Mouse (Mus musculus) neural tube, embryonic 14.5 days (tissue): Measurements from ENCODE around the gene Mdh1. TPM values are rescaled to one million over a fixed set of nuclear protein-coding genes. Genes with fewer than 3 reads are reported as not detected.
A peak's percentile ranks its signal among the peaks of the same experiment; 100 is the strongest.

Source experiments
- ATAC-seq: fragments of 200-750 bp; cut with Nextera tagmentation; 2 replicates; pipeline ENCODE4 v1.8.0; 2017; ENCODE audit warnings: low read depth, mild to moderate bottlenecking, moderate TSS enrichment, moderate library complexity
- H3K27ac ChIP-seq: fragments of 300-500 bp; sonication (generic); 2 replicates; pipeline ENCODE4 v1.5.1; 2014; ENCODE audit warnings: low read depth, mild to moderate bottlenecking, control low read depth, low read length, moderate library complexity, mixed read lengths
- H3K27me3 ChIP-seq: fragments of 300-500 bp; sonication (generic); 2 replicates; pipeline ENCODE4 v1.6.1; 2014; ENCODE audit warnings: low read length; ENCODE audit not compliant: control insufficient read depth, insufficient read depth
- H3K36me3 ChIP-seq: fragments of 300-500 bp; sonication (generic); 2 replicates; pipeline ENCODE4 v1.6.1; 2014; ENCODE audit warnings: low read length, mixed read lengths; ENCODE audit not compliant: control insufficient read depth, insufficient read depth
- H3K4me1 ChIP-seq: fragments of 300-500 bp; sonication (generic); 2 replicates; pipeline ENCODE4 v1.6.1; 2014; ENCODE audit warnings: low read length; ENCODE audit not compliant: control insufficient read depth, insufficient read depth
- H3K4me2 ChIP-seq: fragments of 300-500 bp; sonication (generic); 2 replicates; pipeline ENCODE4 v1.6.1; 2014; ENCODE audit warnings: mild to moderate bottlenecking, low read depth, low read length, control low read depth
- H3K4me3 ChIP-seq: fragments of 300-500 bp; sonication (generic); 2 replicates; pipeline ENCODE4 v1.5.1; 2014; ENCODE audit warnings: low read depth, low read length, control low read depth, mixed read lengths
- H3K9ac ChIP-seq: fragments of 300-500 bp; sonication (generic); replicated peaks from 2 replicates; pipeline ENCODE4 v1.6.1; 2014; ENCODE audit warnings: low read depth, mild to moderate bottlenecking, control low read depth, low read length, mixed read lengths
- H3K9me3 ChIP-seq: fragments of 300-500 bp; sonication (generic); 2 replicates; pipeline ENCODE4 v1.6.1; 2016; ENCODE audit warnings: low read length; ENCODE audit not compliant: control insufficient read depth
- WGBS: fragments of 180-500 bp; shearing (Covaris S2); extraction: QIAGEN DNeasy Blood & Tissue Kit; methylation state at CpG from one replicate; pipeline ENCODE4 v1.1.7; 2014; 5-methylcytosine and 5-hydroxymethylcytosine counted together
- polyA plus RNA-seq: library from polyadenylated mRNA; unstranded; fragments of >200 nt; fragmentation: Nextera tagmentation; extraction: Ambion mirVana; gene quantifications from 2 replicates; pipeline ENCODE4 v1.2.1, GENCODE M21; 2014

Mdh1 gene
- 540 and 656 TPM in 2 replicates for polyA plus RNA-seq

DNA sequence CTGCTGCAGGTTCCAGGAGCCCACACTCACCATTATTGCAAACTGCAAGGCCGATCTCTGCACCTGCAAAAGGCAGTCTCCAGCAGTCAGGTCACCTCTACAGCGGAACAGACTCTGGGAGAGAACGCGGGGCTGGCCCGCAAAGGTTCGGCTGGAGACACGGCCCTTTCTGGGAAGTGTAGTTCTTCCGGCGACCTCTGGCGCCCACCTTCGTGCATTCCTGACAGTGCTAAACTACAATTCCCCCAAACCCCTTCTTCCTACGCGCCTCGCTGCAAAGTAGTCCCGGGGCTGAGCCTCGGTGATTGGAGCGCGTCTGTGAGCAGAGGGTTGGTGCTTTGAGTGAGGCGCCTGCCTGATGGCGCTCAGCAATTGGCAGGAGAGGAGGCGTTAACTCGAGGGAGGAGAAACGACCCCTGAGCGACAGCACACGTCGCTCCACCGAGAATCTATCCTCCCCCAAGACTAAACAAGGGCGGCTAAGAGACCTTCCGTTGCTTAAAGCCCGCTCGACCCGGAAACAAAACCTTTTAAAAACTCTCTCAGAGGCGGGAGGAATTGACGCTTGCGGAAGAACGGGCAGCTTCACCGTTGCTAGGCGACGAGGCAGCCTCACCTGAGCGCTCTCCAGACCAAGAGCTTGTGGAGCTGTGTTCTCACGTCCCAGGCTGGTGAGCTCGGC is at the start of gene Mdh1, which contains the start of gene Wdpcp:
Gene Mdh1 (minus strand): TSS at position 668 of the 682 bp plus-strand sequence.
Gene Wdpcp (plus strand): TSS at position 536 of the 682 bp plus-strand sequence.
- Histone ChIP-seq H3K27ac (peak within 1 kb of the TSS; percentile 83), H3K9ac (peak within 1 kb of the TSS; percentile 72), H3K4me1 (peaks cover 25% of the 10 kb centered on the region), H3K4me2 (peak within 1 kb of the TSS; percentile 73), H3K4me3 (peak within 1 kb of the TSS; percentile 71), H3K36me3 (no peaks in the 10 kb centered on the region), H3K9me3 (no peaks in the 10 kb centered on the region), H3K27me3 (no peaks in the 10 kb centered on the region)
- under 1% methylated on average over 42 of the region's 42 CpGs for WGBS
- peak; percentile 99 for ATAC-seq

DNA sequence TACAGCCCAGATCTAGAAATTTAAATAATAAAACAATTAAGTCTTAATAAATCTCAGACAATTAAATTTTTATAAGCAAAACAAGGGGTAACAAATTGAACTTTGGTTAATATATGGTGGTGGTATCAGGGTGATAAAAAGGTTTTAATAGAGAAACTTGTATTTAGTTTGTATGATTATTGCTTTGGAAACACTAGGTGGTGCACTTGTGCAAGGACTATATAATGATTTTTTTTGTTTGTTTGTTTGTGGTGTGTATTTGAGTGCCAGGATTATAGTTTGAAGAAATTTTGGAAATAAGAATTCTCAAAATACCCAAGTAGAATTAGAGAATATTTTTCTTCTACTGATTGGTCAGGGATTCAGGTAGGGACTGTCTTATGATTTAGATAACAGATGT is 43.7 kb upstream of the Mdh1 start:
- Histone ChIP-seq H3K9me3 (no peaks in the 10 kb centered on the region), H3K27me3 (no peaks in the 10 kb centered on the region), H3K36me3 (no peaks in the 10 kb centered on the region)

DNA sequence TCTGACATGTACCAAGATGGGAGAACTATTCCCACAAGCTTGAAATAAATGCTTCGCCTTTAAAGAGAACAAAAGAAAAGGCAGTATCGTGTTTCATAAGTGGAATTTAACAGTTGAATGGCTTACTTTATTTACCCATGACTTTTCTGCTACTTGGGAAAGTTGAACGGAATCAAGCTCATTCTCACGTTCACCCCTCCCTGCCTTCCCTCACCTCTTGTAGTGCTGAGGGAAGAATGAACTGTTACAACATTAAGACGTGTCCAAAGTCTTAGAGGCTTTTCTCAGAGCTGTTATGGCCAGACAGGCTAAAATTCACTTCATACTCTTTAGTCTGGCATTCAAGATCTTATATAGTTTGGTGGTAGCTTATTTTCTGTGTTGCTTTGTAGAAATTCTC is 30.3 kb upstream of the Mdh1 start:
- no peak for ATAC-seq
- Histone ChIP-seq H3K36me3 (no peaks in the 10 kb centered on the region), H3K4me1 (no peaks in the 10 kb centered on the region), H3K9me3 (no peaks in the 10 kb centered on the region), H3K4me3 (no peak overlapping the region), H3K4me2 (no peak overlapping the region), H3K27ac (no peak overlapping the region), H3K9ac (no peak overlapping the region), H3K27me3 (no peaks in the 10 kb centered on the region)
- 69% methylated on average over 5 of the region's 5 CpGs for WGBS

More for the DNA sequence above, 43.7 kb upstream of the Mdh1 start:
- Histone ChIP-seq H3K4me3 (no peak overlapping the region), H3K9ac (no peak overlapping the region), H3K4me2 (no peak overlapping the region), H3K4me1 (no peaks in the 10 kb centered on the region), H3K27ac (no peak overlapping the region)
- no peak for ATAC-seq

DNA sequence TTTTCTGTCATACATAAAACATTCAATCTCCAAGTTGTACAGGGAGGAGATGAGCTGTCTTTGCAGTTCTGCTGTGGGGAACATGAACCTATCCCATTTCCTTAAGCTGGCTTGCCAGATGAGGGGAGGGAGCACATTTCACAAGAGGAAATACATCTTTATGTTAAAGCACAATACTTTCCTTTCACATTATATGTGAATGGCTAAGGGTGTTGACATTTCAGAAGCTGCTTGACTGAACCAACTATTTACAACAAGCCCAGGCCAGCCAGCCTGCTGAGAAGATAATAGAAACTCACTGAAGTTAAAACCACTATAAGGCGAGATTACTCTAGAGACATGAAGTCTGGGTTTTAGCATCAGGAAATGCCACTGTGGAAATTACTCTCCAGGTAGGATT is 11.1 kb upstream of the Mdh1 start:
- Histone ChIP-seq H3K4me1 (no peaks in the 10 kb centered on the region), H3K4me2 (no peak overlapping the region), H3K27ac (no peak overlapping the region), H3K9ac (no peak overlapping the region), H3K27me3 (no peaks in the 10 kb centered on the region), H3K9me3 (no peaks in the 10 kb centered on the region), H3K36me3 (no peaks in the 10 kb centered on the region), H3K4me3 (no peak overlapping the region)
- no peak for ATAC-seq
- 42% methylated on average over 1 of the region's 1 CpGs for WGBS

DNA sequence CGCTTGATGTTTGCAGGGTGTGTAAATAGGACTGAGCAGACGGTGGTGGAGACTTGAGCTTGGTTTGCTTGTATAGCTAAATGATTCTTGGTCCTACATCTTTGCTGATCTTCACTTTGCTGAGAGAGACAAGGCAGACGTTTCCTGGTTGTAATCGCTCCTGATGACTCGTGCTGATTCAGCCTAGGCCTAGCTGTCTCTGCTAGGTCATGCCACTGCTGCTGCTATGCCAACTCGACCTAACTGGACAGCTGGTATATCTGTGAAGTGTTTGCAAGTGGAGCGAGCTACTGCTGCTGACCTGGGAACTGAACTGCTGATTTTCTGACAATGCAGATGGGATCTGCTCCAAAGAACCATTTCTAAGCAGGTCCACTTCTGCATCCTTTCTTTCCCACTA is 9.3 kb upstream of the Mdh1 start:
- H3K27me3 ChIP-seq: no peaks in the 10 kb centered on the region
- H3K9me3 ChIP-seq: no peaks in the 10 kb centered on the region
- no peak overlapping the region for H3K27ac ChIP-seq
- H3K4me1 ChIP-seq: no peaks in the 10 kb centered on the region
- no peak overlapping the region for H3K4me2 ChIP-seq
- H3K36me3 ChIP-seq: no peaks in the 10 kb centered on the region
- no peak overlapping the region for H3K9ac ChIP-seq
- no peak for ATAC-seq
- WGBS: 74% methylated on average over 7 of the region's 7 CpGs
- H3K4me3 ChIP-seq: no peak overlapping the region

DNA sequence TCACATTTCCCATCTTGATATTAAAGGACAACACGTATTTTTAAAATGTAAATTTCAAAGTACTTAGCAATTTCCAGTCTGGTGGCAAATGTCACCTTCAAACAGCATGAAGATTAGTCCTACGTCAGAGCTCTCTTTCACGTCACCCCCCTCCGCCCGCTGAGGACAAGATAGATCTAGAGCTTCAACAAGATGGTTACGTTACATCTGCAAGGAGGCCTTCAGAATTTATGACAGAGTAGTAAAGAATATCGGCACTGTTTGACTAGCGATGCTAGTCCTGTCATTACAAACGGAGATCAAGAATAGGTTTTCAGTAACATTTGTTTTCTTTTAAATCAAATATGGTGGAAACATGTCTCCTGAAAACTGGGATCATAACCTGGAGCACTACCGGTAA is 1.2 kb downstream of the Mdh1 start:
- peaks cover 25% of the 10 kb centered on the region for H3K4me1 ChIP-seq
- WGBS: 9% methylated on average over 10 of the region's 10 CpGs
- peaks cover 4% of the 10 kb centered on the region; the same call in 1 of the 2 replicates for H3K36me3 ChIP-seq
- no peak for ATAC-seq
- peak overlapping the region; percentile 71 for H3K4me3 ChIP-seq
- peak overlapping the region; percentile 72 for H3K9ac ChIP-seq
- no peaks in the 10 kb centered on the region for H3K27me3 ChIP-seq
- peak overlapping the region; percentile 83 for H3K27ac ChIP-seq
- H3K9me3 ChIP-seq: no peaks in the 10 kb centered on the region
- H3K4me2 ChIP-seq: peak overlapping the region; percentile 73

DNA sequence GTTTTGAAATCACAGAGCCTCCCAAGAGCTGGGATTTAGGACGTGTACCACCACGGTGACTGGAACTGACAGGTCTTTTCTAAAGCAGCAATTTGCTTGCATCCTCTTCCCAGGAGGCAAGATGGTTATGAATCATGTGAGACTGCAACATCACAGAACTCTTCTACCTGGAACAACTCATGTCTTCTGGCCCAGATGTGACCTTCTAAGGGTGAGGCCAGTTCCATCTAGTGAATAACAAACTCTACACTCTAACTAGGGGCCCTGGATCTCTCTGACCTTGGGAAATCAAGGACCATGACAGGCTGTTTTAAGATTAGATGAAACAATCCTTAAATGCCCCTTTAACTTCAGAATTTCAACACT is 2.1 kb downstream of the Mdh1 start:
- ATAC-seq: no peak
- 36% methylated on average over 2 of the region's 2 CpGs for WGBS
- no peak overlapping the region for H3K27ac ChIP-seq
- H3K9ac ChIP-seq: no peak overlapping the region
- H3K4me3 ChIP-seq: no peak overlapping the region
- H3K27me3 ChIP-seq: no peaks in the 10 kb centered on the region
- peaks cover 5% of the 10 kb centered on the region; the same call in 1 of the 2 replicates for H3K36me3 ChIP-seq
- peaks cover 25% of the 10 kb centered on the region for H3K4me1 ChIP-seq
- H3K4me2 ChIP-seq: peak overlapping the region; percentile 31; the same call in 1 of the 2 replicates
- H3K9me3 ChIP-seq: no peaks in the 10 kb centered on the region

DNA sequence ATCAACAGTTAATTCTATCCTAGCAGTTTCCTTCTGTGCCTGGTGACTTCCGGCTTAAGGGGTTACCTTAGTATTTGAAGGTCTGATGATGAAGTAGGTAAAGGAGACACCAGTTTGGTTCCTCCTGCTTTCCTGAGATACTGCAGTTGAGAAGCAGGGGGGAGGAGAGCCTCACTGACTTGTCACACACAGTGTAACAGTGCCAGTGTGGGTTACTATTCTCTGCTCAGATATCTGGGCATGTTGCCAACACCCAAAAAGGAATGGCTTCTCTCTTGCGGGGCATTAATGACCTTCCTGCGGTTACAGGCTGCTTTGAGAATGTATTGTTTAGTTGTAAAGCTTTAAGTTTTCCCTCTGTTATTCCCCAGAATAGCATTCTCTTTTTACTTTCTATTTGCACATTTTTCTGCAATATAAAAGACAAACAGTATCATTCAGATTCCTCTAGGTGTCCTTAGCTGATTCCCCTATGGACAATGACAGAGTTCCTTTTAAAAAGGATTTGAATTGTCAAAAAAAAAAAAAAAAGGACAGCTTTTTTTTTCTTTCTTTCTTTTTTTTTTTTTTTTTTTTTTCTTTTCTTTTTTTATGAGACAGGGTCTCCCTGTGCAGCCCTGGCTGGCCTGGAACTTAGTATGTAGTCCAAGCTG is 2.6 kb downstream of the Mdh1 start:
- Histone ChIP-seq H3K4me2 (peak overlapping the region; percentile 31; the same call in 1 of the 2 replicates), H3K9ac (no peak overlapping the region), H3K36me3 (peaks cover 9% of the 10 kb centered on the region; the same call in 1 of the 2 replicates), H3K27ac (no peak overlapping the region), H3K9me3 (no peaks in the 10 kb centered on the region), H3K4me1 (peaks cover 25% of the 10 kb centered on the region), H3K27me3 (no peaks in the 10 kb centered on the region), H3K4me3 (no peak overlapping the region)
- 45% methylated on average over 3 of the region's 3 CpGs for WGBS
- no peak for ATAC-seq

DNA sequence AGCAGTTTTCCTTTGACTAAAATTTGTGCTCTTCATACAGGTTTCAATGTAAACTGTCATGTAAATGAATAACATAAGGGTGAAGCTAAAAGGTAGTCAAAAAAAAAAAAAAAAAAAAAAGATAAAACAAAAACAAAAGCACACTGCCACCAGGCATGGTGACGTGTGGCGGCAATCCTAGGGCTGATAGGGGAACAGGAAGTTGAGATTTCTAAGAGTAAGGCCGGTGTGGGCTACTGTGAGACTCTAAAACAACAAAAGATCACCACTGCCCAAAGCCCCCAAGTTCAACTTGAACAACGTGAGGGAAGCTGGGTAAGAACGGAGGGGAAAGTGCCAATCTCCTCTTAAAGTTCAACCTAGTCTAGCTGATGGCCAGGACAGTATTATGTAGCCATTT is 3.2 kb downstream of the Mdh1 start:
- no peak overlapping the region for H3K9ac ChIP-seq
- no peak overlapping the region for H3K4me3 ChIP-seq
- 74% methylated on average over 5 of the region's 5 CpGs for WGBS
- no peak overlapping the region; the same call in 1 of the 2 replicates for H3K4me2 ChIP-seq
- H3K9me3 ChIP-seq: no peaks in the 10 kb centered on the region
- peaks cover 25% of the 10 kb centered on the region for H3K4me1 ChIP-seq
- no peak overlapping the region for H3K27ac ChIP-seq
- ATAC-seq: no peak
- H3K36me3 ChIP-seq: peaks cover 9% of the 10 kb centered on the region; the same call in 1 of the 2 replicates
- no peaks in the 10 kb centered on the region for H3K27me3 ChIP-seq
